Mouse (Mus musculus) intestine, embryonic 14.5 days (tissue): ENCODE measurements around the gene Lmntd1. TPM values are rescaled to one million over a fixed set of nuclear protein-coding genes. Genes with fewer than 3 reads are reported as not detected.
"Not testable (repeated sequence)": the region's sequence is repeated elsewhere in the genome, so short reads cannot be mapped to it uniquely, and the experiment has no call there.

Experiments
- ATAC-seq: fragments of 200-750 bp; cut with Nextera tagmentation; replicated peaks from 2 replicates; pipeline ENCODE4 v1.8.0; 2017; ENCODE audit warnings: low read depth, moderate number of reproducible peaks, moderate TSS enrichment, moderate library complexity; ENCODE audit not compliant: low FRiP score, low TSS enrichment
- DNase-seq: peaks from one replicate; pipeline ENCODE4 v3.0.0-alpha.2; 2018; ENCODE audit warnings: low spot score
- H3K27ac ChIP-seq: fragments of 300-500 bp; sonication (generic); 2 replicates; pipeline ENCODE4 v1.5.1; 2014; ENCODE audit warnings: low read depth, mild to moderate bottlenecking, control low read depth
- H3K27me3 ChIP-seq: fragments of 300-500 bp; sonication (generic); replicated peaks from 2 replicates; pipeline ENCODE4 v1.6.1; 2014; ENCODE audit warnings: low read length, control low read depth; ENCODE audit not compliant: control insufficient read depth, insufficient read depth
- H3K36me3 ChIP-seq: fragments of 300-500 bp; sonication (generic); 2 replicates; pipeline ENCODE4 v1.6.1; 2014; ENCODE audit warnings: low read length, control low read depth; ENCODE audit not compliant: control insufficient read depth, insufficient read depth
- H3K4me1 ChIP-seq: fragments of 300-500 bp; sonication (generic); replicated peaks from 2 replicates; pipeline ENCODE4 v1.6.1; 2014; ENCODE audit warnings: low read length, control low read depth, mixed read lengths; ENCODE audit not compliant: control insufficient read depth, insufficient read depth
- H3K4me2 ChIP-seq: fragments of 300-500 bp; sonication (generic); 2 replicates; pipeline ENCODE4 v1.6.1; 2014; ENCODE audit warnings: low read length
- H3K4me3 ChIP-seq: fragments of 300-500 bp; sonication (generic); 2 replicates; pipeline ENCODE4 v1.5.1; 2014; ENCODE audit warnings: low read depth, low read length, control low read depth, mixed read lengths
- H3K9ac ChIP-seq: fragments of 300-500 bp; sonication (generic); 2 replicates; pipeline ENCODE4 v1.6.1; 2014; ENCODE audit warnings: mild to moderate bottlenecking, low read length
- H3K9me3 ChIP-seq: fragments of 300-500 bp; sonication (generic); 2 replicates; pipeline ENCODE4 v1.6.1; 2016; ENCODE audit warnings: low read length, control low read depth; ENCODE audit not compliant: control insufficient read depth
- WGBS: fragments of 180-500 bp; shearing (Covaris S2); extraction: QIAGEN DNeasy Blood & Tissue Kit; methylation state at CpG from one replicate; pipeline ENCODE4 v1.1.7; 2014; 5-methylcytosine and 5-hydroxymethylcytosine counted together
- polyA plus RNA-seq: library from polyadenylated mRNA; unstranded; fragments of >200 nt; fragmentation: Nextera tagmentation; extraction: Ambion mirVana; gene quantifications from 2 replicates; pipeline ENCODE4 v1.2.1, GENCODE M21; 2014

The Lmntd1 gene
- polyA plus RNA-seq, 1 experiment from 2014 or later, result 0.27 TPM

- H3K4me1 ChIP-seq, result peaks cover 1% of the 10 kb centered on the region
- WGBS, result 57% methylated on average over 2 of the region's 2 CpGs
- H3K4me2 ChIP-seq, result no peak overlapping the region
- H3K9ac ChIP-seq, result no peak overlapping the region
- H3K36me3 ChIP-seq, result no peaks in the 10 kb centered on the region
- no peak for ATAC-seq
- H3K9me3 ChIP-seq, result no peaks in the 10 kb centered on the region
- DNase-seq, result no peak
- H3K4me3 ChIP-seq, result no peak overlapping the region
- H3K27ac ChIP-seq, result no peak overlapping the region
- H3K27me3 ChIP-seq, result no peaks in the 10 kb centered on the region
Observed at GRCm38 (mm10) chr6:145344719-145345118, 269.4 kb downstream of the Lmntd1 start.

- Histone ChIP-seq H3K36me3 (no peaks in the 10 kb centered on the region), H3K9ac (no peak overlapping the region), H3K27me3 (peaks cover 7% of the 10 kb centered on the region; the same call in 1 of the 2 replicates), H3K4me1 (peaks cover 7% of the 10 kb centered on the region), H3K27ac (no peak overlapping the region), H3K4me3 (no peak overlapping the region), H3K9me3 (no peaks in the 10 kb centered on the region), H3K4me2 (no peak overlapping the region)
- WGBS, result 71% methylated on average over 1 of the region's 1 CpGs
- ATAC-seq (no peak), DNase-seq (no peak)
Observed at GRCm38 (mm10) chr6:145343457-145343856, 270.7 kb downstream of the Lmntd1 start.

DNA sequence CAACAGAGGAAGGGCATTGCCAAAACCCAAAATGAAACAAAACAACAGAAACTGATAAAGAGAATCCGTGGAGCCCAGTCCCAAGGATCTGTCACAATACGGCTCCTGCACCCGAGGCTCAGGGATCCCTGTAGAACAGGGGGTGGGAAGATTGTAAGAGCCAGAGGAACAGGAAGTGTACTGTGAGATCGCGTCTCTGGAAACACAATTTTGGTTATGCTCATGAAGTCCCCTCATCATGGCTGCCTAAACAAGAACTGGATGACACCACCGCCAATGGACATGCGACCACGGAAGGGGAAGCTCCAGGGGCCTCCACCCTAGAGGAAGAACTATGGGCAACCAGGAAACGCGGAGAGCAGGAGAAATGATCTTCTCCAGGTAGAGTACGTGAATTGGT is 271.3 kb downstream of the Lmntd1 start:
- Histone ChIP-seq H3K27me3 (peaks cover 10% of the 10 kb centered on the region; the same call in 1 of the 2 replicates), H3K9ac (no peak overlapping the region), H3K9me3 (no peaks in the 10 kb centered on the region), H3K36me3 (no peaks in the 10 kb centered on the region), H3K4me3 (no peak overlapping the region), H3K4me2 (no peak overlapping the region), H3K4me1 (peaks cover 7% of the 10 kb centered on the region), H3K27ac (no peak overlapping the region)
- DNase-seq, result no peak
- WGBS, result 85% methylated on average over 11 of the region's 11 CpGs
- ATAC-seq, result no peak

- ATAC-seq (peak; percentile 36), DNase-seq (peak; percentile 88)
- H3K4me2 ChIP-seq, result peak overlapping the region; percentile 77
- H3K36me3 ChIP-seq, result no peaks in the 10 kb centered on the region
- no peaks in the 10 kb centered on the region for H3K9me3 ChIP-seq
- H3K4me1 ChIP-seq, result peaks cover 7% of the 10 kb centered on the region
- WGBS, result under 1% methylated on average over 33 of the region's 33 CpGs
- H3K27ac ChIP-seq, result peak overlapping the region; percentile 79
- H3K4me3 ChIP-seq, result peak overlapping the region; percentile 43
- peak overlapping the region; percentile 38 for H3K9ac ChIP-seq
- peaks cover 10% of the 10 kb centered on the region; the same call in 1 of the 2 replicates for H3K27me3 ChIP-seq
Observed at GRCm38 (mm10) chr6:145341301-145342193, 272.6 kb downstream of the Lmntd1 start.

- WGBS, result under 1% methylated on average over 37 of the region's 37 CpGs
- Histone ChIP-seq H3K9me3 (no peaks in the 10 kb centered on the region), H3K4me3 (peak overlapping the region; percentile 43), H3K9ac (peak overlapping the region; percentile 61), H3K27me3 (peaks cover 10% of the 10 kb centered on the region; the same call in 1 of the 2 replicates), H3K36me3 (no peaks in the 10 kb centered on the region), H3K27ac (peak overlapping the region; percentile 87), H3K4me1 (peaks cover 7% of the 10 kb centered on the region), H3K4me2 (peak overlapping the region; percentile 77)
- peak; percentile 96 for DNase-seq
- ATAC-seq, result peak; percentile 95
Observed at GRCm38 (mm10) chr6:145340657-145341146, 273.4 kb downstream of the Lmntd1 start.

DNA sequence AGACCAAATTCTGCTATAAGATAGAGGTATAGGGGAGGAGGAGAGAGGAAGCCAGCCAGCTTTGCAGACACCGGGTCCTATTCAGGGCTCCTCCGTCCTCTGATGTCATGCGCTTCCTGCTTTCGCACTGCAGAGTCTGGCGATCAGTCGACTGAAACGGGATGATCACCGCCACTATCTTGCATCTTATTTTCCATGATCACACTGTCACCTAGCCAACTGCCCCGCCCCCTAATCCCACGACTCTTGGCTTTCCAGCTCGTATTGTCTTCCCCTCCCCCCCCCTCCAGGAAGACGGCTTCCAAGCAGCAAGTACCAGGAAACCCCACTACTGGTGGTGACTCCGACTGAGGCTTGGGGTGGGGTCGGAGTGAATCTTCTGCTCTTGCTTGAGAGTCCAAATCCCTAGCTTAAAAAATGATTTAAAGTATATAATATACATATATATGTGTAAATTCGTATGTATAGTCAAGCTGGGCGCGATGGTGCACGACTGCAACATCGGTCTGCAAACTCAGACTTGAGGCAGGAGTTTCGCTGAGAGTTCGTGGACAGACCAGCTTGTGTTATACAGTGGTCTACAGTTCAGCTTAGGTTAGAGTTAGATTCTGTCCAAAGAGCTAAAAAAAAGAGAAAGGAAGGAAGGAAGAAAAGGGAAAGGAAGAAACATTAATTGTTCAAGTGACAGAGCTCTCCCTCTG is 274.0 kb downstream of the Lmntd1 start:
- Histone ChIP-seq H3K27ac (peak overlapping the region; percentile 87), H3K4me2 (peak overlapping the region; percentile 77), H3K27me3 (peaks cover 10% of the 10 kb centered on the region; the same call in 1 of the 2 replicates), H3K36me3 (no peaks in the 10 kb centered on the region), H3K9me3 (no peaks in the 10 kb centered on the region), H3K4me1 (peaks cover 7% of the 10 kb centered on the region), H3K9ac (peak overlapping the region; percentile 61), H3K4me3 (peak overlapping the region; percentile 43)
- ATAC-seq, result peak; percentile 37
- WGBS, result 1% methylated on average over 21 of the region's 21 CpGs
- DNase-seq, result peak; percentile 86

DNA sequence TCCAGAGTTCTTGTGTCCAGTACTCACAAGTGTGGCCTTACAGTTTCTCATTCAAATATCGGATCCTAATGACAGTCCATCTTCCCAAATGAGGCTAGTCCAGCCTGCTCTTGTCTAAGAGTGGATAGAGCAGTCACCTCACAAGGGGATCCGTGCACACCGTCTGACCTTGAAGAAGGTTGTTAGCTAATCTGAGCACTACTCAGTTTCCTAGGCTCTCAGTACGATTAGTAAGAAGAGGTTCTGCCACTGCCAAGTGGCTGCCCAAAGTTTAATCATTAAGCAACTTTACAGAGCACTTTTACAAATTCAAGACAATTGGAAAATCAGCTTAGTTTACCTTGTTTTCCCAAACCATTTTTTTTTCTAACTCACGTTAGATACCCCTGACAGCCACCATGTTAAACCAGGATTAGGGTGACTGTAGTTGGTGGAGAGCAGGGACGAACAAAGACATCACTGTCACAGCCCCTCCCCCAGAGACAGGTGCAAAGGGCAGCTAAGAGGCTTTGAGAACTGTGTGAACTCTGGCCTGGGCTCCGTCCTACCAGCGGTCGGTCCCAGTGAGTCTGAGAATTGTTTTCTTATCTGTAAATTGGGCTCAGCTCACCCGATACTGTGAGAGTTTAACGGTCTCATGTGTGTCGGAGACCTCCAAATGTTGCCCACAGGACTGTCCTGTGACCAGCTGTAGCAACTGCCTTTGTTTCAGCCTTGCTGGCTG is 275.4 kb downstream of the Lmntd1 start:
- H3K4me2 ChIP-seq, result no peak overlapping the region
- H3K4me1 ChIP-seq, result peaks cover 7% of the 10 kb centered on the region
- H3K4me3 ChIP-seq, result no peak overlapping the region
- peak overlapping the region; percentile 87; the same call in 1 of the 2 replicates for H3K27ac ChIP-seq
- DNase-seq, result peak; percentile 55
- no peaks in the 10 kb centered on the region for H3K9me3 ChIP-seq
- no peak overlapping the region for H3K9ac ChIP-seq
- ATAC-seq, result no peak
- H3K36me3 ChIP-seq, result no peaks in the 10 kb centered on the region
- WGBS, result 38% methylated on average over 12 of the region's 12 CpGs
- H3K27me3 ChIP-seq, result peaks cover 10% of the 10 kb centered on the region; the same call in 1 of the 2 replicates

DNA sequence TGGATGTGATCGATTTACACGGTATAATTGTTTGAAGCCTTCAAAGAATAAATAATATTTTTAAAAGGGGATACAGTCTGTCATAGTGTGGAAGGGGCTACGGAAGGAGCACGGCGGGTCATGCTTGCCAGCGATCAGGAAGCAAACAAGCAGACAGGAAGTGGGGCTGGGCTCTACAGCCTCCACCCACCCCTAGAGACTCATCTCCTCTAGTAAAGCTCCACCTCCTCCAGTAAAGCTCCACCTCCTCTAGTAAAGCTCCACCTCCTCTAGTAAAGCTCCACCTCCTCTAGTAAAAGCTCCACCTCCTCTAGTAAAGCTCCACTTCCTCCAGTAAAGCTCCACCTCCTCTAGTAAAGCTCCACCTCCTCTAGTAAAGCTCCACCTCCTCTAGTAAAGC is 276.6 kb downstream of the Lmntd1 start:
- H3K4me1 ChIP-seq, H3K9me3 ChIP-seq, H3K27me3 ChIP-seq, DNase-seq, H3K36me3 ChIP-seq, H3K27ac ChIP-seq, H3K9ac ChIP-seq, H3K4me3 ChIP-seq, H3K4me2 ChIP-seq, ATAC-seq: not testable (repeated sequence)
- 81% methylated on average over 6 of the region's 6 CpGs for WGBS
